Mouse (Mus musculus) stomach, embryonic 14.5 days (tissue): ENCODE results near the gene Tmem220. TPM values are rescaled to one million over a fixed set of nuclear protein-coding genes. Genes with fewer than 3 reads are reported as not detected.

Source experiments
- ATAC-seq: fragments of 200-750 bp; cut with Nextera tagmentation; 2 replicates; pipeline ENCODE4 v1.8.0; 2017; ENCODE audit warnings: low read depth, moderate TSS enrichment; ENCODE audit not compliant: insufficient number of reproducible peaks, insufficient read depth, low FRiP score
- H3K27ac ChIP-seq: fragments of 300-500 bp; sonication (generic); 2 replicates; pipeline ENCODE4 v1.5.1; 2014; ENCODE audit warnings: mild to moderate bottlenecking, low read length, moderate library complexity, mixed read lengths
- H3K27me3 ChIP-seq: fragments of 300-500 bp; sonication (generic); 2 replicates; pipeline ENCODE4 v1.6.1; 2014; ENCODE audit warnings: low read length, control low read depth, mixed read lengths; ENCODE audit not compliant: control insufficient read depth, insufficient read depth
- H3K36me3 ChIP-seq: fragments of 300-500 bp; sonication (generic); 2 replicates; pipeline ENCODE4 v1.6.1; 2014; ENCODE audit warnings: mild to moderate bottlenecking, control low read depth, low read length, moderate library complexity, mixed read lengths; ENCODE audit not compliant: control insufficient read depth, insufficient read depth
- H3K4me1 ChIP-seq: fragments of 300-500 bp; sonication (generic); 2 replicates; pipeline ENCODE4 v1.6.1; 2014; ENCODE audit warnings: low read length, control low read depth, mixed read lengths; ENCODE audit not compliant: control insufficient read depth, insufficient read depth
- H3K4me2 ChIP-seq: fragments of 300-500 bp; sonication (generic); replicated peaks from 2 replicates; pipeline ENCODE4 v1.6.1; 2014; ENCODE audit warnings: low read depth, low read length, control low read depth
- H3K4me3 ChIP-seq: fragments of 300-500 bp; sonication (generic); 2 replicates; pipeline ENCODE4 v1.5.1; 2014; ENCODE audit warnings: low read depth, low read length, control low read depth
- H3K9ac ChIP-seq: fragments of 300-500 bp; sonication (generic); replicated peaks from 2 replicates; pipeline ENCODE4 v1.6.1; 2014; ENCODE audit warnings: low read depth, mild to moderate bottlenecking, control low read depth, low read length, moderate library complexity, mixed read lengths
- H3K9me3 ChIP-seq: fragments of 300-500 bp; sonication (generic); 2 replicates; pipeline ENCODE4 v1.6.1; 2016; ENCODE audit warnings: low read depth, low read length, control low read depth; ENCODE audit not compliant: control insufficient read depth
- WGBS: fragments of 180-500 bp; shearing (Covaris S2); extraction: QIAGEN DNeasy Blood & Tissue Kit; methylation state at CpG from one replicate; pipeline ENCODE4 v1.1.7; 2014; 5-methylcytosine and 5-hydroxymethylcytosine counted together
- polyA plus RNA-seq: library from polyadenylated mRNA; unstranded; fragments of >200 nt; fragmentation: Nextera tagmentation; extraction: Ambion mirVana; gene quantifications from 2 replicates; pipeline ENCODE4 v1.2.1, GENCODE M21; 2014

The Tmem220 gene
- polyA plus RNA-seq, 1 experiment from 2014 or later: 2.2 TPM

DNA sequence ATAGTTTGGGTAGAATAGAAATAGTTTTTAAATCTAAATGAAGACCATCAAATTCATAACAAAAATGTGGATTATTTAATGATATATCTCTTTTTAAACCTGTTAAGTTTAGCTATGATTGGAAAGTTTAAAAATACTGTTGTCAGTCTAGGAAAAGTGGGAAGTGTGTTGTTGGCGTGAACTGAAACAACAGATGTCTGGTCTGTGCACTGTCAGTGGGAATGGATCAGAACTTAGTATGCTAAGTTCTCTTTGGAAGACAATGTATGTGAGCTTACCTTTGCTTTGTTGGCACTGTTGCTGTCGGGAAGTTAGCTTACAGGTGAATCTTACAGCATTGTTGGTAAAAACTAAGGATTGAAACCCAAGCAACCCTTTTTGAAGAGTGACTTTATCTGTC lies 36.4 kb downstream of the Tmem220 start:
- no peak overlapping the region for H3K9ac ChIP-seq
- H3K4me2 ChIP-seq: no peak overlapping the region
- H3K27ac ChIP-seq: no peak overlapping the region
- H3K36me3 ChIP-seq: peaks cover 65% of the 10 kb centered on the region
- no peak overlapping the region for H3K4me3 ChIP-seq
- no peak for ATAC-seq
- no peaks in the 10 kb centered on the region for H3K4me1 ChIP-seq
- no peaks in the 10 kb centered on the region for H3K27me3 ChIP-seq
- no peaks in the 10 kb centered on the region for H3K9me3 ChIP-seq
- WGBS: 91% methylated on average over 2 of the region's 2 CpGs

DNA sequence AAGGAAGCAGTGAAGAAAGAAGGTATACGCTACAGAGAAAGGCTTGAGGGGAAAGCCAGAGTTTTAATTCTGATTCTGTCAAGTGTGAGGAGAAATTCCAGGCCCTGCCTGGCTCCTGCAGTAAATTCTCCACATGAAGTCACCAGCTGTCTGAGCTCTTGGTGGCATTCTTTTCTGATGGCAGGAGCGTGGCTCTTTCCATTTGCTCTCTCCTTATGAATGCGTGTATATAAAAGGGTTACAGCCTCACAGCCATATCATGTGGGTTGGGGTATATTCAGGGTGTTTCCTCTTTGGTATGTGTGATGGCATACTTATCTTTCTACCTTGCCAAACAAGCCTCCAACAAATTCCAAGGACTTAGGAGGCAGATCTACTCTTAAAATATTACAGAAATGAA lies 37.8 kb downstream of the Tmem220 start:
- H3K9ac ChIP-seq: no peak overlapping the region
- ATAC-seq: no peak
- no peak overlapping the region for H3K27ac ChIP-seq
- no peak overlapping the region for H3K4me3 ChIP-seq
- WGBS: 88% methylated on average over 3 of the region's 3 CpGs
- H3K4me1 ChIP-seq: no peaks in the 10 kb centered on the region
- no peak overlapping the region for H3K4me2 ChIP-seq
- no peaks in the 10 kb centered on the region for H3K9me3 ChIP-seq
- no peaks in the 10 kb centered on the region for H3K27me3 ChIP-seq
- H3K36me3 ChIP-seq: peaks cover 52% of the 10 kb centered on the region

DNA sequence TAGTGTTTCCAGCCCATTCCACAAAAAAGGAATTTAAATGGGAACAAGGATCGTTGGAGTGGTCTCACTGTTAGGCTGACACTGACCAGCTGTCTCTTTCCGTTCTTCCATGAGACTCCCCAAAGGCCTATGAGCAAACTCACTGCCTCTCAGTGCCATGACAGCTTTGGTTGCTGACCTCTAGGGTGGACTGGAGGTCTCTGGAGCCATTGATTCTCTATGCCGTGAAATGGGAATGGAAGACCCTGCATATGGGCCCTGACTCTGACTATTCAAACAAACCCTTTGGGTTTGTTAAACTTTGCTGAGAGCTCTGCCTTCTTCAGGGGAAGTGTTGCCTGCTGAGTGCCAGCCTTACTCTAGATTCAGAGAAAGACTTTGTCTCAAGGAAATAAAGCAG lies 42.8 kb downstream of the Tmem220 start:
- H3K36me3 ChIP-seq: peaks cover 21% of the 10 kb centered on the region
- H3K4me3 ChIP-seq: no peak overlapping the region
- H3K4me1 ChIP-seq: no peaks in the 10 kb centered on the region
- H3K9ac ChIP-seq: no peak overlapping the region
- H3K9me3 ChIP-seq: no peaks in the 10 kb centered on the region
- no peak overlapping the region for H3K4me2 ChIP-seq
- no peak overlapping the region for H3K27ac ChIP-seq
- no peaks in the 10 kb centered on the region for H3K27me3 ChIP-seq
- 72% methylated on average over 3 of the region's 3 CpGs for WGBS
- no peak for ATAC-seq

DNA sequence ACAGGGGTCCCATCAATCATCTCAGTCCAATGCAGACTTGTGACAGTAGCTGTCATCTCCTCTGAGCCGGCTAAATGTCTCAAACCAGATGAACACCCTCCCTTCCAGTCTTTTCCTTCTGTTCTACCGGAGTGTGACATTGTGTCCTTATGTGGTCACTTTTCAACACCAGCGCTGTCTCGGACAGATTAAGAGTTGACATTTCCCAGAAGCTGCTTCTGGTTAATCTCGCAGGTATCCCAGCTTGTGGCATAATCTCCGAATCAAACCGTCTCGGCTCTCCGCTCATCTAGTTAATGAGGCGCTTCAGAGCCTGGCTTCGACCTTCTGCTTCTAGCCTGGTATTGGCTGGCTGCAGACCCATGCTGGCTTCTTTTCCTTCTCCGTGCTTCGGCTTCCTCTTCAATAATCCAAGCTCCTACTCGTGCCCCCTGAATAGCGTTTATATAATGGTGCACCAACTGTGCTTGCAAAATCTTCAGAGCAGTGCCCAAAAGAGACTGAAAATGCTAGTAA lies 47.7 kb downstream of the Tmem220 start:
- Histone ChIP-seq H3K36me3 (no peaks in the 10 kb centered on the region), H3K9ac (no peak overlapping the region), H3K27ac (no peak overlapping the region), H3K4me2 (no peak overlapping the region), H3K4me3 (no peak overlapping the region), H3K9me3 (no peaks in the 10 kb centered on the region), H3K4me1 (no peaks in the 10 kb centered on the region), H3K27me3 (no peaks in the 10 kb centered on the region)
- ATAC-seq: no peak
- 77% methylated on average over 15 of the region's 15 CpGs for WGBS

DNA sequence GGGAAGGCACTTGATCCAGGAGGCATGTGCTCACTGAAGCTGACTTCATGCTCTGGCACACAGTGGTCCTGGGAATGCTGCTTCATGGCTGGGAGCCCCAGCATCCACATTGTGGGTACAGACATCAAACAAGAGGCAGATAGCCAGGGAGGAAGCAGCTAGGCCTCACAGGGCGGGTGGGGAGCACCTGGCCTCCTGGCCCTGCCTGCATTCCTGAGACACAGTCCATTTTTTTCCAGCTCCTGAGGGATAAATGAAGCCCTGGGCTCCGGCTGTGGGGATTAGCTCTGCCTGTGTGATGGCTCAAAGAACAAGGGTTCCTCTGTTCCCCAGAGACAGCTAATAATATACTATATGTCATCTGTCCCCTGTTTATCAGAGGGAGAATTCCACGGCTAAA lies 50.1 kb downstream of the Tmem220 start:
- ATAC-seq: no peak
- no peaks in the 10 kb centered on the region for H3K9me3 ChIP-seq
- no peak overlapping the region for H3K4me3 ChIP-seq
- no peaks in the 10 kb centered on the region for H3K27me3 ChIP-seq
- no peaks in the 10 kb centered on the region for H3K4me1 ChIP-seq
- WGBS: 29% methylated on average over 3 of the region's 3 CpGs
- no peak overlapping the region for H3K4me2 ChIP-seq
- H3K27ac ChIP-seq: no peak overlapping the region; the same call in 1 of the 2 replicates
- no peak overlapping the region for H3K9ac ChIP-seq
- H3K36me3 ChIP-seq: no peaks in the 10 kb centered on the region

DNA sequence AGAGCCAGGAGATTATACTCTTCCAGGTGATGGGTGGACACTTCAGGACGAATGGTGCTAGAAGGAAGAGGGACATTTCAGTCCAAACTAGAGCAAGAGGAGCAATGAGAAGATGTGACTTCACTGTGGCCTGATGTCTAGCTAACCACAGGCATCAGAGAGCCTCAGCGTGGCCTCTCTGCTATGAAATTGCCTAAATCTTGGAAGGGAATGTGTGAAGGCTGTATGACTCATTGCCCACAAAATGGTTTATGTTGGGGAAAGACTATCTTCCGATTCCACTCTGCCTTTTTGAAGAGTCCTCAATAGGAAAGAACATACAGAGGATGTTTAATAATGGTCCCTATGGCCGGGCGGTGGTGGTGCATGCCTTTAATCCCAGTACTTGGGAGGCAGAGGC lies 51.8 kb downstream of the Tmem220 start:
- no peak overlapping the region for H3K4me3 ChIP-seq
- no peak for ATAC-seq
- no peak overlapping the region for H3K9ac ChIP-seq
- no peak overlapping the region for H3K4me2 ChIP-seq
- H3K9me3 ChIP-seq: no peaks in the 10 kb centered on the region
- H3K4me1 ChIP-seq: 0 out of 2 replicates have a peak, but pooled peaks cover 3% of the 10 kb centered on the region
- no peak overlapping the region for H3K27ac ChIP-seq
- H3K27me3 ChIP-seq: no peaks in the 10 kb centered on the region
- WGBS: 82% methylated on average over 5 of the region's 5 CpGs
- no peaks in the 10 kb centered on the region for H3K36me3 ChIP-seq

DNA sequence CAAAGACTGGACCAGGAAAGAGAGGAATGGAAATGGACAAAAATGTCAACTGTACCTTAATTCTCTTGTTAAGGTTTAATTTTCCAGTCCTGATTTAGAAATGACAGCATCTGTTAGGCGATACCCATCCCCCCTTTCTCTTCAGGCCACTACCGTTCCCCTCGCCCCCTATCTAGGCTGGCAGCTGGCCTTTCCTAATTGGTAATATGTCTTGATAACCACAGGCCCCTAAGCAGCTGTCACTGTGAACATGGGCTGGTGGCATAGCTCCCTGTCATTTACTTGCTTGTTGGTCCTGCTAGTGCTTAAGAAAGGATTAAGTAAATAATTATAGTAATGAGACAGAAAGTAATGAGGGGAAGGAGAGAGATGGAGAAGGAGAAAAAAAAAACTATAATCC lies 52.5 kb downstream of the Tmem220 start:
- Histone ChIP-seq H3K9me3 (no peaks in the 10 kb centered on the region), H3K4me1 (0 out of 2 replicates have a peak, but pooled peaks cover 3% of the 10 kb centered on the region), H3K9ac (no peak overlapping the region), H3K4me3 (no peak overlapping the region), H3K27ac (no peak overlapping the region), H3K27me3 (no peaks in the 10 kb centered on the region), H3K4me2 (no peak overlapping the region), H3K36me3 (no peaks in the 10 kb centered on the region)
- WGBS: 64% methylated on average over 3 of the region's 3 CpGs
- no peak for ATAC-seq

DNA sequence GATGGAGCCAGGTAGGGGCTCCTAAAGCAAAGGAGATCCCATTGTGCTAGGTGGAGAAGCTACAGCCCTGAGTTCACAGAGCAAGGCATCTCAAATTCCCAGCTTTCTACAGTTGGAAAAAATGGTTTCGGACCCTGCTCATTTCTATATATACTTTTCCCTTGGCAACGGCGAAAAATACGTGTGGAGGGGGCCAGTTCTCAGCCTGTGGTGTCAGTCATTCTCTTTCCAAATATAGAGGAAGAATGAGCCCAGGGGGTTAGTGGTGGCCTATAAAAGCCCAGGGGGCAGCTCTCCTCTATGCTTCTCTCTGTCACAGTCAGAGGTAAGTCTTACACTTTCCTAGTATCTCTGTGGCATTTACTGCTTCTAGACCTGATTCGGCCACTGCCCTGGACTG lies 53.0 kb downstream of the Tmem220 start, which contains the start of gene Myh3:
Gene Myh3, plus strand, starts transcription at position 301 of the 400 bp plus-strand sequence.
- Histone ChIP-seq H3K9ac (no peak within 1 kb of the TSS), H3K27me3 (no peaks in the 10 kb centered on the region), H3K4me1 (0 out of 2 replicates have a peak, but pooled peaks cover 3% of the 10 kb centered on the region), H3K36me3 (no peaks in the 10 kb centered on the region), H3K27ac (no peak within 1 kb of the TSS), H3K9me3 (no peaks in the 10 kb centered on the region), H3K4me3 (no peak within 1 kb of the TSS), H3K4me2 (no peak within 1 kb of the TSS)
- no peak for ATAC-seq
- 86% methylated on average over 5 of the region's 5 CpGs for WGBS

DNA sequence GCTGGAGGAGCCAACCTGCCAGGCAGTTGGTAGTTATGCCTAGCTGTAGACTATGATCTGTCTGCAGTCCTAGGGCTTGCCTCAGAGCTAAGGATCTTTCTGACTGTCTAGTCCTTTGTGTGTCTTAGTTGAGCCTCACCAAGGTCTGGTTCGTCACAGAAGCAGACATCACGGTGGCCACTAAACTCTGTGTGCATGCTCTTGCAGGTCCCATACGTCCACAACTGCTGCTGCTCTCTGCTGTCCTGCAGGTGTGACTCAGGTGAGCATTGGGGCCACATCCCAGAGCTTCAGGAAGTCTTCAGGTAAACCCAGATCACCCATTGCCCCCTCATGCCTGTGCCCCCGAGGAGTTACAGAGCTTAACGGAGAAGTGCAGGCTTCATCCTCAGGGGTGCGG lies 53.9 kb downstream of the Tmem220 start:
- H3K27me3 ChIP-seq: 0 out of 2 replicates have a peak, but pooled peaks cover 2% of the 10 kb centered on the region
- no peak overlapping the region for H3K9ac ChIP-seq
- no peaks in the 10 kb centered on the region for H3K36me3 ChIP-seq
- no peaks in the 10 kb centered on the region for H3K9me3 ChIP-seq
- H3K4me2 ChIP-seq: no peak overlapping the region
- H3K4me3 ChIP-seq: no peak overlapping the region
- no peak for ATAC-seq
- no peak overlapping the region for H3K27ac ChIP-seq
- WGBS: 90% methylated on average over 6 of the region's 6 CpGs
- 0 out of 2 replicates have a peak, but pooled peaks cover 3% of the 10 kb centered on the region for H3K4me1 ChIP-seq
